Mouse (Mus musculus) lung, embryonic 16.5 days (tissue): ENCODE data around the gene Gm2022. TPM values are rescaled to one million over a fixed set of nuclear protein-coding genes. Genes with fewer than 3 reads are reported as not detected.

Experiments used
- polyA plus RNA-seq: library from polyadenylated mRNA; unstranded; fragments of >200 nt; fragmentation: Nextera tagmentation; extraction: Ambion mirVana; gene quantifications from 2 replicates; pipeline ENCODE4 v1.2.1, GENCODE M21; 2015

Gm2022 gene
- polyA plus RNA-seq, 1 experiment from 2014 or later: not detected

Other genes with a start within 250 kb of the Gm2022 start
- not detected in 2 replicates for gene Gm21319, start 119.6 kb upstream of the Gm2022 start, polyA plus RNA-seq
- gene Gm21936, start 99.9 kb upstream of the Gm2022 start, polyA plus RNA-seq: not detected in 2 replicates
- gene BB287469, start 78.8 kb upstream of the Gm2022 start, polyA plus RNA-seq: not detected in 2 replicates
- not detected in 2 replicates for gene Gm2001, start 53.0 kb upstream of the Gm2022 start, polyA plus RNA-seq
- gene Gm2016, start 21.3 kb upstream of the Gm2022 start, polyA plus RNA-seq: not detected in 2 replicates
- gene Gm2035, start 24.5 kb downstream of the Gm2022 start, polyA plus RNA-seq: not detected in 2 replicates
- not detected in 2 replicates for gene Gm2042, start 58.7 kb downstream of the Gm2022 start, polyA plus RNA-seq
- not detected in 2 replicates for gene Gm2075, start 116.5 kb downstream of the Gm2022 start, polyA plus RNA-seq
- not detected in 2 replicates for gene Gm6803, start 123.4 kb downstream of the Gm2022 start, polyA plus RNA-seq
- not detected in 2 replicates for gene Gm2056, start 131.6 kb downstream of the Gm2022 start, polyA plus RNA-seq
- not detected in 2 replicates for gene Gm16368, start 188.3 kb downstream of the Gm2022 start, polyA plus RNA-seq